Mouse (Mus musculus): ENCODE measurements around the gene Alkbh8.

Alkbh8 gene

GRCm38 (mm10) chr9:3334962-3335767 lies at the start of gene Alkbh8:
Gene Alkbh8 (plus strand): TSS chr9:3335140.
- no peak for TF ChIP-seq GATA4 (IDR thresholded peaks at IDR 0.05; ENCODE audit: insufficient replicate concordance, low read length)

DNA sequence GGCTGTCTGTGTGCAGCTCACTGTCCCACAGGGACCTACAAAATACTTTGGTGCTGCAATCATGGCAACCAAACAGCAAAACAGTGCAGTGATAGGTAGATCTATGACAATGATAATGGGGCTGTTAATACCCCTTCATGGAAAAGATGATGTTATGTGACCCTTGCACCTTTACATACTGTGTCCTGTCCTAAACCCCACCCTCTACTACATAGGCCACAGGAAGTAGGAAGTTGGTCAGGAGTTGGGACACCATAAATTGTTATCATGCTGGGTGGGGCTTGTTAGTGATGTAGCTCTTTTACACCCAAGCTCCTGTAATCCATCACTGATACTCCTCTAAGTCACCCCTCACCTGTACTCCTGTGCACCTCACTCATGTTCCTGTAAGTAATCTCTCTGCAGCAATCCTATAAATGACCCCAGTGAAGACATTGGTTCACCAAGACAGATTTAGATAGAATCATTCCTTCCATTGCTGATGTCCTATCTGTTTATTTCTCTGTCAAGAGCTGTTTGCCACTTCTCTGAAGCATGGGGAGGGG lies 25.6 kb upstream of the Alkbh8 start:
- no peak for TF ChIP-seq GATA4 (IDR thresholded peaks at IDR 0.05; ENCODE audit: insufficient replicate concordance, low read length)

GRCm38 (mm10) chr9:3310016-3310415 lies 24.9 kb upstream of the Alkbh8 start:
- no peak for TF ChIP-seq GATA4 (IDR thresholded peaks at IDR 0.05; ENCODE audit: insufficient replicate concordance, low read length)

- TF ChIP-seq GATA4 (IDR thresholded peaks at IDR 0.05; ENCODE audit: insufficient replicate concordance, low read length), result no peak
These were observed 6.8 kb upstream of the Alkbh8 start for GRCm38 (mm10) chr9:3328054-3328595.

- no peak for TF ChIP-seq GATA4 (IDR thresholded peaks at IDR 0.05; ENCODE audit: insufficient replicate concordance, low read length)
These were observed 4.6 kb upstream of the Alkbh8 start for GRCm38 (mm10) chr9:3330319-3330718.

DNA sequence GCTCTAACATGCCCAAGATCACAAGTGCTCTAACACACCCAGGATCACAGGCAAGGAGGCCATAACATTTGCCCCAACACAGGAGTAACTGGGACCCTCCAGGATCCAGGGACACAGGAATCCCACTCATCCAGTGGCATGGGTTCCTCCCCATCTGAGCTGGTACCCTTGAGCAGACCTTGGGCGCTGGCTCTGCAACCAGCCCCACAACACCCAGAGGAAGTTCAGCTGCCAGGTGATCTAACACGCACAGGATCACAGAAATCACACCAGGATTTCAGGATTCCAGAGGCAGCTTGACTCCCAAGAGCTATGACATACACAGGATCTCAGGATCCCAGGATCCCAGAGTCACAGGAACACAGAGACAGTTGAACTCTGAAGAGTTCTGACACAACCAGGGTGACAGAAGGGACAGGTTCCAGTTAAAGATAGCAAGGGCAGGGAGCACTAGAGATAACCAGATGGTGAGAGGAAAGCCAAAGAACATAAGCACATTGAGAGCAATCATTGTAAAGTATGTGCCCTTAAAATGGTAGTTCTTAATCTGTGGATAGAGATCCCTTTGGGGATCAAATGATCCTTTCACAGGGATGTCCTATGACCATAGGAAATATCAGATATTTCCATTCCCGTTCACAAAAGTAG lies 4.1 kb upstream of the Alkbh8 start:
- no peak for TF ChIP-seq GATA4 (IDR thresholded peaks at IDR 0.05; ENCODE audit: insufficient replicate concordance, low read length)

DNA sequence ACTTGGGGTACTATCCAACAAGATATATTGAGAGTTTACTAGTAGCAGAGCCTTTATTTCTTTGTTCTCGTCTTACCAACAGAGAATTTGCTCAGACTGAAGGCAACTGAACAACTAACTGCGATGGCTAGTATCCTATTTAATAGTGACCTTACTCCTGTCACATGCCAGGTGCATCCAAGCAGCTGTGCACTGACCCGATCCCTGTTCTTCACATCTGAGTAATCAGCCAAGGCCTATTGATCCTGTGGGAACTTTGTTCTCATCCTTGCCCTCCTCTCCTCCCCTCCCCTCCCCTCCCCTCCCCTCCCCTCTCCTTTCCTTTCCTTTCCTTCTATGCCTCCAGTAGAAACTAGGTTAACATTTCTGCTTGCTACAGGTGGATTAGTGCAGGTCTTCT lies 1.7 kb downstream of the Alkbh8 start:
- no peak for TF ChIP-seq GATA4 (IDR thresholded peaks at IDR 0.05; ENCODE audit: insufficient replicate concordance, low read length)

DNA sequence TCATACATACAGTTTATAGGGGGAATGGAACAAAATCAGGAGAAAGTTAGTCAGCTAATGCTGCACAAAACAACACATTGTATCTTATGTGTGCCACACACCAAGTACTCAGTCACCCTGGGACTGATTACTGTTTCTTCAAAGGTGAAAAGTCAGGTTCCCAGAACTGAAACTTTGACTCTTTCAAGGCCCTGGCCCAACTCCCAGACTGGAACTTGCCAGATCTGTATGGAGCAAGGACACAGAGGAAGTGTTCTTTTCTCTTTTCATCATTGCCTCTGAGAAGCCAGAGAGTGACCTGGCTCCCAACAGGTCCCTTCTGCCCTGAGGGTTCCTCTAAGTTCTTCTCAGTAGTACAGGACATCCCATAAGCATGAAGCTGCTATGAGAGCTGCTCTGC lies 10.2 kb downstream of the Alkbh8 start:
- no peak for TF ChIP-seq GATA4 (IDR thresholded peaks at IDR 0.05; ENCODE audit: insufficient replicate concordance, low read length)

- no peak for TF ChIP-seq GATA4 (IDR thresholded peaks at IDR 0.05; ENCODE audit: insufficient replicate concordance, low read length)
These were observed 11.0 kb downstream of the Alkbh8 start for GRCm38 (mm10) chr9:3345967-3346366.

DNA sequence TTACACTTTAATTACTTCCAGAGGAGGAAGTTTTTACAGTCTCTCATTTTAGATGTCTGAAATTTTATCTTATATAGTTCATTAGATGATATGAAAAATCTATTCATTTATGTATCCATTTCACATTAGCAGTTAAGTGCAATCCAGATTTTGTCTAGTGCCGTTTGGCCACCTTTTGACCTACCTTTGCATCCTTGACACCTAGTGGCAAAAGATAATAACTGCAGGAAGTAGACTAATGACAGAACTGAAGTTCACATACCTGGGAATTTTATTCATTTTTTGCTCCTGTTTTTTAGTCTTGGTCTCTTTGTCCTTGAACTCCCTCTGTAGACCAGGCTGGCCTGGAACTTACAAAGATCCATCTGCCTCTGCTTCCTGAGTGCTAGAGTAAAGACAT lies 15.1 kb downstream of the Alkbh8 start:
- TF ChIP-seq GATA4 (IDR thresholded peaks at IDR 0.05; ENCODE audit: insufficient replicate concordance, low read length), result no peak

DNA sequence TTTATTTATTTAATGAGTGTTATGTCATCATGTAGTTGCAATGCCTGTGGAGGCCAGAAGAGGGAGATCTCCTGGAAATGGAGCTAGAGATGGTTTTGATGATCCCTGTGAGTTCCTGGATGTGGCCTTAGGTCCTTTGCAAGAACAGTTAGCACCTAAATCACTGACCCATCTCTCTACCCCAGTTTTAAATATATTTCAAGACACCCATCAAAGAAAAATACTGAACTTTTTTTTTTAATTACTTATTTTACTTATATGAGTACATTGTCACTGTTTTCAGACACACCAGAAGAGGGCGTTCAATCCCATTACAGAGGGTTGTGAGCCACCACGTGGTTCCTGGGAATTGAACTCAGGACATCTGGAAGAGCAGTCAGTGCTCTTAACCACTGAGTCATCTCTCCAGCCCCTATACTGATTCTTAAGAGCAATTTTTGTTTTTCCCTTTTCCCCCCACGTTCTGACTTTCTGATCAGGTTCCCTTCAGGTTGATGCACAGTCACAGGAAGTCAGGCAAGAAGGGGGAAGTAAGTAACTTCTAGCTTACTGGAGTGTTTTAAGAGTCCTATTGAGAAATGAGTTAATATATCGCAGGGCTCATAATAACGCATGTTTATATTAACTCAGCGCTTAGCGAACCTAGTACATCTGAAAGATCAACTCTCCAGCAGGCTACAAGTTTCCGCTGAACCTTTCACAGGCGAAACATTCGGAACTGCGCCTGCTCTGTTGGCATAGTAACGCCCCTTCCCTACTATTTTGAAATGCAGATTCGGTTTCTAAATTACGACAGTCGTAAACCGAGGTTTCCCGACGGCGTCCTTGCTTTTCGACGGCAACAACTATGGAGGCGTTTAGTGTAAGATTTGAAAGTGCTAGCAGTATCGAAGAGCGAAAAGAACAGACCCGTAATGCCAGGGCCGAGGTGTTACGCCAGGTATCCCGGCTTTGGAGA lies 68.6 kb downstream of the Alkbh8 start, which contains the start of gene Cwf19l2:
Gene Cwf19l2, plus strand, starts transcription at position 342 of the 958 bp plus-strand sequence.
- no peak for TF ChIP-seq GATA4 (IDR thresholded peaks at IDR 0.05; ENCODE audit: insufficient replicate concordance, low read length)

- no peak for TF ChIP-seq GATA4 (IDR thresholded peaks at IDR 0.05; ENCODE audit: insufficient replicate concordance, low read length)
These were observed 69.4 kb downstream of the Alkbh8 start for GRCm38 (mm10) chr9:3404372-3404771.
